Mouse (Mus musculus) ES-E14 (cell line): Measurements from ENCODE around the gene Pdzd8. TPM values are rescaled to one million over a fixed set of nuclear protein-coding genes. Genes with fewer than 3 reads are reported as not detected.

Experiments used
- DNase-seq: peaks from one replicate; pipeline ENCODE4 v3.0.0-alpha.2; 2013; ENCODE audit warnings: low read depth, low spot score
- H3K27ac ChIP-seq: 2 replicates; pipeline ENCODE4 v1.5.1; 2012; ENCODE audit warnings: low read depth, mild to moderate bottlenecking, low read length, moderate library complexity, mixed read lengths; ENCODE audit not compliant: poor library complexity, insufficient read depth, severe bottlenecking
- H3K36me3 ChIP-seq: 2 replicates; pipeline ENCODE4 v1.6.1; 2012; ENCODE audit warnings: mild to moderate bottlenecking, low read length, moderate library complexity, mixed read lengths; ENCODE audit not compliant: control insufficient read depth, poor library complexity, insufficient read depth, severe bottlenecking
- H3K4me1 ChIP-seq, 2 experiments: fragments of 150-350 bp in 1 of 2; sonication (generic) in 1 of 2; 2 replicates each; pipeline ENCODE4 v1.6.1; 2012; ENCODE audit warnings: low read length in 2 of 2, mild to moderate bottlenecking in 1 of 2, mixed read lengths in 1 of 2; ENCODE audit not compliant: control insufficient read depth in 2 of 2, insufficient read depth in 2 of 2, poor library complexity in 1 of 2
- H3K4me3 ChIP-seq, 2 experiments: fragments of 150-350 bp in 1 of 2; sonication (generic) in 1 of 2; 2 replicates each; pipeline ENCODE4 v1.5.1; 2012; ENCODE audit warnings: low read length in 2 of 2, low read depth in 1 of 2, mild to moderate bottlenecking in 1 of 2, mixed read lengths in 1 of 2; ENCODE audit not compliant: insufficient read depth in 1 of 2, poor library complexity in 1 of 2, severe bottlenecking in 1 of 2
- H3K9ac ChIP-seq: 2 replicates; pipeline ENCODE4 v1.6.1; 2012; ENCODE audit warnings: low read depth, mild to moderate bottlenecking, low read length, mixed read lengths; ENCODE audit not compliant: poor library complexity, insufficient read depth, severe bottlenecking
- H3K9me3 ChIP-seq: fragments of 150-350 bp; sonication (generic); 2 replicates; pipeline ENCODE4 v1.6.1; 2012; ENCODE audit warnings: low read depth, mild to moderate bottlenecking, low read length; ENCODE audit not compliant: control insufficient read depth, insufficient read depth
- CHD2 ChIP-seq: IDR thresholded peaks from 2 replicates; pipeline ENCODE4 v1.6.1; 2014; ENCODE audit warnings: mild to moderate bottlenecking, low read depth, low read length, inconsistent platforms
- HCFC1 ChIP-seq: IDR thresholded peaks from 2 replicates; pipeline ENCODE4 v1.6.1; 2012; ENCODE audit warnings: low read length, inconsistent platforms, borderline replicate concordance; ENCODE audit not compliant: insufficient read depth
- MAFK ChIP-seq: IDR thresholded peaks from 2 replicates; pipeline ENCODE4 v1.6.1; 2014; ENCODE audit warnings: mild to moderate bottlenecking, low read depth, low read length, inconsistent platforms; ENCODE audit not compliant: insufficient read depth
- ZC3H11A ChIP-seq: IDR thresholded peaks from 2 replicates; pipeline ENCODE4 v1.6.1; 2012; ENCODE audit warnings: low read depth, mild to moderate bottlenecking, inconsistent platforms, low read length, borderline replicate concordance
- ZNF384 ChIP-seq: IDR thresholded peaks from 2 replicates; pipeline ENCODE4 v1.6.1; 2012; ENCODE audit warnings: low read depth, low read length, inconsistent platforms
- in situ Hi-C, 2 experiments: fragments of 600-800 bp; cut with MboI; formaldehyde crosslinking; loops; one replicate each; pipeline ENCODE4 v1.15.1; 2025; ENCODE audit warnings: low sequenced_read_pairs in 2 of 2, inconsistent platforms in 1 of 2; ENCODE audit not compliant: unreplicated experiment in 2 of 2
- total RNA-seq: library from RNA; depleted of rRNA; stranded (reverse); fragments of 300-350 nt; gene quantifications from 2 replicates; pipeline ENCODE4 v1.2.3, GENCODE M21; 2012

The Pdzd8 gene
- total RNA-seq, 1 experiment = 54.0 TPM

GRCm38 (mm10) chr19:59316571-59316970, 29.0 kb downstream of the Pdzd8 start:
- TF ChIP-seq HCFC1 (no peak), ZNF384 (no peak), ZC3H11A (no peak), MAFK (no peak), CHD2 (no peak)
- no peak for DNase-seq
- H3K36me3 ChIP-seq = peaks cover 2% of the 10 kb centered on the region; the same call in 1 of the 2 replicates
- H3K4me3 ChIP-seq = no peak overlapping the region
- no peaks in the 10 kb centered on the region for H3K4me1 ChIP-seq
- no peak overlapping the region for H3K27ac ChIP-seq
- in situ Hi-C loops = no loop called here
- no peak overlapping the region for H3K9ac ChIP-seq
- no peaks in the 10 kb centered on the region for H3K9me3 ChIP-seq

GRCm38 (mm10) chr19:59315308-59315707, 30.3 kb downstream of the Pdzd8 start:
- Histone ChIP-seq H3K36me3 (peaks cover 2% of the 10 kb centered on the region; the same call in 1 of the 2 replicates), H3K9me3 (no peaks in the 10 kb centered on the region), H3K27ac (no peak overlapping the region), H3K4me3 (no peak overlapping the region), H3K4me1 (no peaks in the 10 kb centered on the region), H3K9ac (no peak overlapping the region)
- no peak for DNase-seq
- in situ Hi-C loops = no loop called here
- TF ChIP-seq HCFC1 (no peak), ZNF384 (no peak), MAFK (no peak), CHD2 (no peak), ZC3H11A (no peak)

GRCm38 (mm10) chr19:59292183-59292839, 53.3 kb downstream of the Pdzd8 start:
- Histone ChIP-seq H3K9me3 (no peaks in the 10 kb centered on the region), H3K27ac (no peak overlapping the region), H3K9ac (no peak overlapping the region), H3K4me3 (no peak overlapping the region), H3K36me3 (no peaks in the 10 kb centered on the region), H3K4me1 (no peaks in the 10 kb centered on the region)
- in situ Hi-C loops = no loop called here
- TF ChIP-seq ZC3H11A (no peak), CHD2 (no peak), HCFC1 (no peak), MAFK (no peak), ZNF384 (no peak)
- no peak for DNase-seq

- no peaks in the 10 kb centered on the region for H3K9me3 ChIP-seq
- no peak overlapping the region for H3K27ac ChIP-seq
- no peak for DNase-seq
- H3K36me3 ChIP-seq = no peaks in the 10 kb centered on the region
- in situ Hi-C loops = no loop called here
- H3K4me3 ChIP-seq = no peak overlapping the region
- H3K9ac ChIP-seq = no peak overlapping the region
- TF ChIP-seq MAFK (no peak), ZNF384 (no peak), CHD2 (no peak), ZC3H11A (no peak), HCFC1 (no peak)
- no peaks in the 10 kb centered on the region for H3K4me1 ChIP-seq
Measured at GRCm38 (mm10) chr19:59289811-59290210, 55.8 kb downstream of the Pdzd8 start.

GRCm38 (mm10) chr19:59289042-59289441, 56.5 kb downstream of the Pdzd8 start:
- Histone ChIP-seq H3K4me1 (no peaks in the 10 kb centered on the region), H3K4me3 (no peak overlapping the region), H3K9ac (no peak overlapping the region), H3K27ac (no peak overlapping the region), H3K36me3 (no peaks in the 10 kb centered on the region), H3K9me3 (no peaks in the 10 kb centered on the region)
- in situ Hi-C loops = no loop called here
- TF ChIP-seq ZNF384 = no peak
- TF ChIP-seq MAFK = no peak
- no peak for TF ChIP-seq ZC3H11A
- no peak for TF ChIP-seq CHD2
- TF ChIP-seq HCFC1 = no peak
- no peak for DNase-seq
